Mouse (Mus musculus) right cerebral cortex, postnatal 4 days (tissue): ENCODE results near the gene Olfr186.
"Not testable (repeated sequence)": the region's sequence is repeated elsewhere in the genome, so short reads cannot be mapped to it uniquely, and the experiment has no call there.

Source experiments
- DNase-seq: peaks from one replicate; pipeline ENCODE4 v3.0.0-alpha.2; 2022

Gene Olfr186

GRCm38 (mm10) chr16:59030191-59030590 lies at the start of gene Olfr186:
Olfr186 (minus strand) TSS chr16:59030291.
- no peak for DNase-seq

DNA sequence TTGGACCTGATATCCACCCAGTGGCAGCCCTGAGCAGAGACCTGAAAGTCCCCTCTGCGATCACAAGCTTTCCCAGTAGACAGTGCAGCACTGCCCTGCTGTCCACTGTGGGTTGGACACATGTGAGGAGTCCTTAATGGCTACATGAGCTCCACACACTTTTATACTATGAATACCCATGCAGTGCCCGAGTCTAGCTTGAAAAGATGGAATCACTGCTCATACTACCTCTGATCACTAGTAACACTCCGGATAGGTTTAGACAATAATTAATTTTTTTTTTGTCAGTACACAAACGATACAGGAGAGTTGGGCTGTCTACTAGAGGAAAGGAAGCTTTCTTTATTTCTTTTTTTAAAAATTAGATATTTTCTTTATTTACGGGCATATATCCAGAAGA lies 47.8 kb upstream of the Olfr186 start, which contains the start of gene Olfr190:
Gene Olfr190 (minus strand): TSS at position 101 of the 400 bp plus-strand sequence.
- DNase-seq: no peak

GRCm38 (mm10) chr16:59073520-59073919 lies 43.4 kb upstream of the Olfr186 start:
- no peak for DNase-seq

GRCm38 (mm10) chr16:59071755-59072154 lies 41.7 kb upstream of the Olfr186 start:
- no peak for DNase-seq

DNA sequence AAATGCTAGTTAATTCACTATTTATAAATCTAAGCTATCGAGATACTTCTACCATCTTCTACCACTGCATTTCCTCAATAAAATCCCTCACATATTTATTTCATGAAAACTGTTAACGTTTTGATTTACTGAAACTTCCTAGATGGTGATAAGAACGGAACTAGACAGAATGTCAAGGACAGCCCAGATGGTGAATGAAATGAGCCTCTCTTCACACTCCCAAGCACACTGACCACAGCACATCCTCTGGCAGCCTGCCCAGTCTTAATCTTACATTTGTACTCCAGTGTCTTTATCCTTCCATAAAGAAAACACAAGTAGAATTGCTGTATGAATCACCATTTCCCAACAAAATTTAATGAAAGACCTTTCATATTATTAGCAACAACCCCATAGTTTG lies 32.3 kb upstream of the Olfr186 start:
- DNase-seq: not testable (repeated sequence)

DNA sequence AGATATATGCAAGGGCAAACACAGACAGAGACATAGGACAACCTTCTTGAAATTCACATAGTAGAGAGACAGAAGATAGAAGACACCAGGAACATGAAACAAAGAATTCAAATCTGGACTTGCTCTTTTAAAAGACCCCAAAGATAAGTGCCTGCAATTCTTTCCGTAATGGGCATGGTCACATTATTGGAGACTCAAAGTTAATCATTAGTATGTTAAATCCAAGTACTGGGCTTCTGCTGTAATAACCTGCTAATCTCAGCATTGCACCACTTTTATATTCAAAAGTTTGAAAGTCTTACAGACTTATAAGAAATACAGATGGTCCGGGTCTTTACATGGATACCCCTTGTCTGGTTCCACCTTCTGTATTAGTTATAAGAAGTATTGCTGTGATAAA lies 19.2 kb upstream of the Olfr186 start:
- not testable (repeated sequence) for DNase-seq

- no peak for DNase-seq
Observed at GRCm38 (mm10) chr16:59048860-59049259, 18.8 kb upstream of the Olfr186 start.

- DNase-seq: no peak
Observed at GRCm38 (mm10) chr16:59047579-59047978, 17.5 kb upstream of the Olfr186 start.

- no peak for DNase-seq
Observed at GRCm38 (mm10) chr16:59045835-59046234, 15.7 kb upstream of the Olfr186 start.

DNA sequence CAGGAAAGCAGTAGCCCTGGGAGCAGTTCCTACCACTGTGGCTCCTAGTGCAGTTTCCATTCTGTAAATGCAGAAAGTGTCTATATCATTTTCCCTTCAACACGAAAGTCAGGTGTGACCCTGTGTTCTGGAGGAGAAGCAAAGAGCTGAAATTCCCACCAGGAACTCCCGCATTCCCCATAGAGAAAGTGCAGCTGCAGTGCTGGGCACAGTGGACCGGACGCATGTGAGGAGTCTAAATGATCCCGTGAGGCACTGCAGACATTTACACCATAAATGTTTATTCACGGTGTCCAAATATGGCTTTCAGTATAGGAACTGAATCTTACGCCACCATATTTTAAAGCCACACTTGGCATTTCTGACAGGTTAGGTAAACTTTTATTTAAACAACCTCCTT lies 9.6 kb upstream of the Olfr186 start, which contains the start of gene Olfr187:
Gene Olfr187 (minus strand): TSS at position 58 of the 400 bp plus-strand sequence.
- DNase-seq: no peak

- DNase-seq: no peak
Observed at GRCm38 (mm10) chr16:59013357-59014018, 16.6 kb downstream of the Olfr186 start.

- no peak for DNase-seq
Observed at GRCm38 (mm10) chr16:59007146-59007545, 22.9 kb downstream of the Olfr186 start.

- no peak for DNase-seq
Observed at GRCm38 (mm10) chr16:58995057-58995456, 35.0 kb downstream of the Olfr186 start, which contains the start of gene Olfr183. Olfr183 (plus strand) TSS chr16:58995357.
